Mouse (Mus musculus): ENCODE measurements at regions not wholly inside any gene's neighbourhood (a gene's known extent, or its start where the extent isn't known, plus 50 kb on each side); places are given as distances from the start of the nearest gene placed in this dataset.

DNA sequence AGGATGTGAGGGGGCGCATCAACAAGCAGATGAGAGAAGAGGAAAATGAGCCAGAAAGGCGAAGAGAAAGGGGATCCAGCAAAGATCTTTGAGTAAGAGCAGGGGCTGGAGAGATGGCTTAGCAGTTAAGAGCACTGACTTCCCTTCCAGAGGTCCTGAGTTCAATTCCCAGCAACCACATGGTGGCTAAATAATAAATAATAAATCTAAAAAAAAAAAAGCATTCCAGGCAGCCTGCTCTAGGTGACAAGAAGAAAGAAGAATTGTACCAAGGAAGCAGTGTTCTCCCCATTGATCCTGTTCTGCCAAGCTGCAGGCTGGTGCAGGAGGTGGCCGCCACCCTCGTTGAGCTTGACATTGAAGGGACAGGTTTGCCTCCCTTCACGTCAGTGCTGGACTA is 61.1 kb upstream of the Cp start:
- no peak for TF ChIP-seq CTCF (IDR thresholded peaks at IDR 0.05; ENCODE audit: control insufficient read depth, insufficient read depth, insufficient read length)
- TF ChIP-seq FOSL1 (IDR thresholded peaks at IDR 0.05; ENCODE audit: insufficient read depth, low read length, poor library complexity, severe bottlenecking), result no peak
- TF ChIP-seq MAX (IDR thresholded peaks at IDR 0.05), result no peak
- no peak for TF ChIP-seq USF1 (IDR thresholded peaks at IDR 0.05; ENCODE audit: low read depth)
- TF ChIP-seq MYOG (IDR thresholded peaks at IDR 0.05; ENCODE audit: control insufficient read depth, extremely low read depth, insufficient read length), result no peak
- no peak for TF ChIP-seq MYOD1 (IDR thresholded peaks at IDR 0.05; ENCODE audit: control insufficient read depth, insufficient read length, low read depth)
- no peak for TF ChIP-seq CEBPB (IDR thresholded peaks at IDR 0.05; ENCODE audit: low read depth)
